Mouse (Mus musculus) hindbrain, embryonic 16.5 days (tissue): ENCODE measurements at regions not wholly inside any gene's neighbourhood (a gene's known extent, or its start where the extent isn't known, plus 50 kb on each side); places are given as distances from the start of the nearest gene placed in this dataset.

Experiments
- ATAC-seq: fragments of 200-750 bp; cut with Nextera tagmentation; 2 replicates; pipeline ENCODE4 v1.8.0; 2017; ENCODE audit warnings: moderate TSS enrichment, moderate library complexity
- H3K27ac ChIP-seq: fragments of 300-500 bp; sonication (generic); 2 replicates; pipeline ENCODE4 v1.5.1; 2014; ENCODE audit warnings: low read depth, mild to moderate bottlenecking, control low read depth, low read length, moderate library complexity
- H3K27me3 ChIP-seq: fragments of 300-500 bp; sonication (generic); replicated peaks from 2 replicates; pipeline ENCODE4 v1.6.1; 2014; ENCODE audit warnings: low read length; ENCODE audit not compliant: control insufficient read depth, insufficient read depth
- H3K36me3 ChIP-seq: fragments of 300-500 bp; sonication (generic); 2 replicates; pipeline ENCODE4 v1.6.1; 2014; ENCODE audit warnings: mild to moderate bottlenecking, low read length, moderate library complexity, mixed read lengths; ENCODE audit not compliant: control insufficient read depth, insufficient read depth
- H3K4me1 ChIP-seq: fragments of 300-500 bp; sonication (generic); 2 replicates; pipeline ENCODE4 v1.6.1; 2014; ENCODE audit warnings: low read depth, low read length; ENCODE audit not compliant: control insufficient read depth, insufficient read depth
- H3K4me2 ChIP-seq: fragments of 300-500 bp; sonication (generic); 2 replicates; pipeline ENCODE4 v1.6.1; 2014; ENCODE audit warnings: mild to moderate bottlenecking, low read length, control low read depth, moderate library complexity
- H3K4me3 ChIP-seq: fragments of 300-500 bp; sonication (generic); 2 replicates; pipeline ENCODE4 v1.5.1; 2014; ENCODE audit warnings: mild to moderate bottlenecking, low read length, control low read depth, moderate library complexity
- H3K9ac ChIP-seq: fragments of 300-500 bp; sonication (generic); 2 replicates; pipeline ENCODE4 v1.6.1; 2014; ENCODE audit warnings: low read depth, mild to moderate bottlenecking, control low read depth, low read length, moderate library complexity
- H3K9me3 ChIP-seq: fragments of 300-500 bp; sonication (generic); 2 replicates; pipeline ENCODE4 v1.6.1; 2014; ENCODE audit warnings: mild to moderate bottlenecking, low read length, moderate library complexity; ENCODE audit not compliant: control insufficient read depth
- WGBS: fragments of 180-500 bp; shearing (Covaris S2); extraction: QIAGEN DNeasy Blood & Tissue Kit; methylation state at CpG from one replicate; pipeline ENCODE4 v1.1.7; 2014; 5-methylcytosine and 5-hydroxymethylcytosine counted together

- Histone ChIP-seq H3K4me3 (no peak overlapping the region), H3K9ac (no peak overlapping the region), H3K4me2 (no peak overlapping the region), H3K36me3 (no peaks in the 10 kb centered on the region), H3K9me3 (no peaks in the 10 kb centered on the region), H3K27ac (no peak overlapping the region), H3K4me1 (no peaks in the 10 kb centered on the region), H3K27me3 (no peaks in the 10 kb centered on the region)
- WGBS: 79% methylated on average over 1 of the region's 1 CpGs
- no peak for ATAC-seq
These were observed 867.9 kb upstream of the Stxbp6 start for GRCm38 (mm10) chr12:45942402-45942801.

GRCm38 (mm10) chr12:45933388-45933787 is 858.9 kb upstream of the Stxbp6 start:
- Histone ChIP-seq H3K36me3 (no peaks in the 10 kb centered on the region), H3K27me3 (no peaks in the 10 kb centered on the region), H3K9ac (no peak overlapping the region), H3K4me3 (no peak overlapping the region), H3K4me2 (no peak overlapping the region), H3K27ac (no peak overlapping the region), H3K4me1 (peaks cover 2% of the 10 kb centered on the region; the same call in 1 of the 2 replicates), H3K9me3 (no peaks in the 10 kb centered on the region)
- WGBS: 78% methylated on average over 2 of the region's 2 CpGs
- ATAC-seq: no peak

- Histone ChIP-seq H3K4me1 (peaks cover 2% of the 10 kb centered on the region; the same call in 1 of the 2 replicates), H3K9me3 (no peaks in the 10 kb centered on the region), H3K36me3 (no peaks in the 10 kb centered on the region), H3K4me2 (no peak overlapping the region), H3K27ac (no peak overlapping the region), H3K4me3 (no peak overlapping the region), H3K9ac (no peak overlapping the region), H3K27me3 (no peaks in the 10 kb centered on the region)
- no peak for ATAC-seq
- 89% methylated on average over 4 of the region's 4 CpGs for WGBS
These were observed 857.7 kb upstream of the Stxbp6 start for GRCm38 (mm10) chr12:45932251-45932650.

GRCm38 (mm10) chr12:45929760-45930150 is 855.2 kb upstream of the Stxbp6 start:
- H3K27ac ChIP-seq: no peak overlapping the region
- peaks cover 2% of the 10 kb centered on the region; the same call in 1 of the 2 replicates for H3K4me1 ChIP-seq
- H3K36me3 ChIP-seq: no peaks in the 10 kb centered on the region
- no peak overlapping the region for H3K4me3 ChIP-seq
- no peak overlapping the region for H3K4me2 ChIP-seq
- ATAC-seq: peak; percentile 86
- H3K9ac ChIP-seq: no peak overlapping the region
- no peaks in the 10 kb centered on the region for H3K27me3 ChIP-seq
- H3K9me3 ChIP-seq: no peaks in the 10 kb centered on the region
- 42% methylated on average over 3 of the region's 3 CpGs for WGBS

- peaks cover 2% of the 10 kb centered on the region; the same call in 1 of the 2 replicates for H3K4me1 ChIP-seq
- WGBS: 57% methylated on average over 7 of the region's 7 CpGs
- no peaks in the 10 kb centered on the region for H3K9me3 ChIP-seq
- H3K4me3 ChIP-seq: no peak overlapping the region
- peak; percentile 73 for ATAC-seq
- no peak overlapping the region for H3K4me2 ChIP-seq
- H3K36me3 ChIP-seq: no peaks in the 10 kb centered on the region
- no peak overlapping the region for H3K9ac ChIP-seq
- peak overlapping the region; percentile 9; the same call in 1 of the 2 replicates for H3K27ac ChIP-seq
- H3K27me3 ChIP-seq: no peaks in the 10 kb centered on the region
These were observed 854.7 kb upstream of the Stxbp6 start for GRCm38 (mm10) chr12:45929001-45929759.
